Mouse (Mus musculus) adrenal gland, postnatal 36 days (tissue): ENCODE data around the gene Camk2d. TPM values are rescaled to one million over a fixed set of nuclear protein-coding genes. Genes with fewer than 3 reads are reported as not detected.
A peak's percentile ranks its signal among the peaks of the same experiment; 100 is the strongest.

Experiments
- DNase-seq, 2 experiments: peaks; one replicate each; pipeline ENCODE4 v3.0.0; 2021; ENCODE audit warnings: mixed read lengths in 1 of 2
- total RNA-seq, 2 experiments: library from RNA; stranded (reverse); gene quantifications; 2 replicates each; pipeline ENCODE4 v1.2.3; 2021

The Camk2d gene
- total RNA-seq, 2 experiments from 2014 or later, result 96.8 to 97.2 TPM

GRCm38 (mm10) chr3:126690627-126691505 lies 94.8 kb downstream of the Camk2d start:
- no peak for DNase-seq

- peak in 1 of 2 experiments; percentile 23 for DNase-seq
Observed at GRCm38 (mm10) chr3:126691565-126691964, 95.5 kb downstream of the Camk2d start.

GRCm38 (mm10) chr3:126692797-126693196 lies 96.7 kb downstream of the Camk2d start:
- DNase-seq, result peak; percentile 19 to 29

- peak in 1 of 2 experiments; percentile 19 for DNase-seq
Observed at GRCm38 (mm10) chr3:126693302-126693701, 97.2 kb downstream of the Camk2d start.

GRCm38 (mm10) chr3:126695456-126696293 lies 99.6 kb downstream of the Camk2d start:
- DNase-seq, result peak; percentile 76 to 78

- no peak for DNase-seq
Observed at GRCm38 (mm10) chr3:126696620-126697019, 100.5 kb downstream of the Camk2d start.

- DNase-seq, result no peak
Observed at GRCm38 (mm10) chr3:126699740-126700139, 103.6 kb downstream of the Camk2d start.

- no peak for DNase-seq
Observed at GRCm38 (mm10) chr3:126701067-126701466, 105.0 kb downstream of the Camk2d start.

- DNase-seq, result peak; percentile 26 to 49
Observed at GRCm38 (mm10) chr3:126701586-126701985, 105.5 kb downstream of the Camk2d start.

- no peak for DNase-seq
Observed at GRCm38 (mm10) chr3:126705490-126705889, 109.4 kb downstream of the Camk2d start.

GRCm38 (mm10) chr3:126714281-126714680 lies 118.2 kb downstream of the Camk2d start:
- no peak for DNase-seq

GRCm38 (mm10) chr3:126723021-126723449 lies 126.9 kb downstream of the Camk2d start:
- no peak for DNase-seq

- DNase-seq, result no peak
Observed at GRCm38 (mm10) chr3:126723458-126723857, 127.4 kb downstream of the Camk2d start.

- no peak for DNase-seq
Observed at GRCm38 (mm10) chr3:126725647-126726046, 129.5 kb downstream of the Camk2d start.

- DNase-seq, result no peak
Observed at GRCm38 (mm10) chr3:126727387-126727786, 131.3 kb downstream of the Camk2d start.

- no peak for DNase-seq
Observed at GRCm38 (mm10) chr3:126730411-126730810, 134.3 kb downstream of the Camk2d start.

GRCm38 (mm10) chr3:126732323-126732722 lies 136.2 kb downstream of the Camk2d start:
- no peak for DNase-seq

- no peak for DNase-seq
Observed at GRCm38 (mm10) chr3:126734533-126734932, 138.4 kb downstream of the Camk2d start.

- DNase-seq, result no peak
Observed at GRCm38 (mm10) chr3:126735211-126735610, 139.1 kb downstream of the Camk2d start.

- no peak for DNase-seq
Observed at GRCm38 (mm10) chr3:126737128-126737527, 141.0 kb downstream of the Camk2d start.

- no peak for DNase-seq
Observed at GRCm38 (mm10) chr3:126740146-126740545, 144.0 kb downstream of the Camk2d start.

- peak; percentile 23 to 47 for DNase-seq
Observed at GRCm38 (mm10) chr3:126744432-126745133, 148.5 kb downstream of the Camk2d start.
